Mouse (Mus musculus): ENCODE data around the gene Nampt.

Nampt gene

DNA sequence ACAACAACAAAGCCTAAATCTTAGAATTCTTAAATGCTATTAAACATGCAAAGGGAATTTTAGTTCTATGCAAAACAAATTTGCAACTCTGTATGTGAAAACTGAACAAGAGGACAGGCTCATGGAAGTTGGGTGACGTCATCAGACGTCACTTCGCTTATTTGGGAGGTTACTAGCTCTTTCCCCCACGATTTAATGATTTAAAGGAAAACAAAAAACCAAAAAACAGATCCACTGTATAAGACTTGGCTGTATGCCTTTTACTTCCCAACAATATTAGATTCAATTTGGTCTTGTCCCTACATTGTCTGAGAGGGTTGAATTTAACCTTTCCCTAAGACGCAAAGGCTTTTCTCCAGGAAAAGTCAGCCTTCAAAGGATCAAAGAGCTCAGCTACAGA lies at the start of gene Nampt:
Gene Nampt (plus strand): TSS at position 130 of the 400 bp plus-strand sequence.
- DNase-seq (ENCODE audit: low spot score), result peak; percentile 42

GRCm38 (mm10) chr12:32770766-32771165 lies 48.6 kb upstream of the Nampt start:
- no peak for DNase-seq (ENCODE audit: low spot score)

GRCm38 (mm10) chr12:32774592-32774991 lies 44.8 kb upstream of the Nampt start:
- DNase-seq (ENCODE audit: low spot score), result no peak

GRCm38 (mm10) chr12:32789092-32789491 lies 30.3 kb upstream of the Nampt start:
- DNase-seq (ENCODE audit: low spot score), result no peak

- DNase-seq (ENCODE audit: low spot score), result no peak
These were observed 23.4 kb upstream of the Nampt start for GRCm38 (mm10) chr12:32795765-32796471.

DNA sequence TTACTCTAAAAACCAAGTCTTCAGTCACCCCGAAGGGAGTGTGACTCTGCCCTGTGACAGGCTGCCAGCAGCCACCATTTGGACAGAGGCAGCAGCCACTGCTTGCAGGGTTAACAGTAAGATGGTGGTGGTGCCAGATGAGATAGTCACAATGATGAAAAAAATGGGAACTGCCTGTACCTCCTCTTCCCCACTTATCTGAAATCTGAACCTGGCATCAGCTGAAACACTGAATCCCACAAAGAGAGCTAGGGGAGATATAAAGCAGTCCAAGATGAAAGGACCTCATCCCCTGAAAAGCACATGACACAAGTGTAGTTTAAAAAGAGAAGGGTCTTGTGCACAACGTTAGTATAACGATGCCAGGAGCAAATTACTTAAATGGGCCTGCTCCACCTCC lies 21.9 kb upstream of the Nampt start:
- no peak for DNase-seq (ENCODE audit: low spot score)

GRCm38 (mm10) chr12:32801078-32801477 lies 18.3 kb upstream of the Nampt start:
- no peak for DNase-seq (ENCODE audit: low spot score)

- DNase-seq (ENCODE audit: low spot score), result no peak
These were observed 13.8 kb upstream of the Nampt start for GRCm38 (mm10) chr12:32805559-32805958.

- DNase-seq (ENCODE audit: low spot score), result peak; percentile 98
These were observed 669 bp downstream of the Nampt start for GRCm38 (mm10) chr12:32819823-32820605.

DNA sequence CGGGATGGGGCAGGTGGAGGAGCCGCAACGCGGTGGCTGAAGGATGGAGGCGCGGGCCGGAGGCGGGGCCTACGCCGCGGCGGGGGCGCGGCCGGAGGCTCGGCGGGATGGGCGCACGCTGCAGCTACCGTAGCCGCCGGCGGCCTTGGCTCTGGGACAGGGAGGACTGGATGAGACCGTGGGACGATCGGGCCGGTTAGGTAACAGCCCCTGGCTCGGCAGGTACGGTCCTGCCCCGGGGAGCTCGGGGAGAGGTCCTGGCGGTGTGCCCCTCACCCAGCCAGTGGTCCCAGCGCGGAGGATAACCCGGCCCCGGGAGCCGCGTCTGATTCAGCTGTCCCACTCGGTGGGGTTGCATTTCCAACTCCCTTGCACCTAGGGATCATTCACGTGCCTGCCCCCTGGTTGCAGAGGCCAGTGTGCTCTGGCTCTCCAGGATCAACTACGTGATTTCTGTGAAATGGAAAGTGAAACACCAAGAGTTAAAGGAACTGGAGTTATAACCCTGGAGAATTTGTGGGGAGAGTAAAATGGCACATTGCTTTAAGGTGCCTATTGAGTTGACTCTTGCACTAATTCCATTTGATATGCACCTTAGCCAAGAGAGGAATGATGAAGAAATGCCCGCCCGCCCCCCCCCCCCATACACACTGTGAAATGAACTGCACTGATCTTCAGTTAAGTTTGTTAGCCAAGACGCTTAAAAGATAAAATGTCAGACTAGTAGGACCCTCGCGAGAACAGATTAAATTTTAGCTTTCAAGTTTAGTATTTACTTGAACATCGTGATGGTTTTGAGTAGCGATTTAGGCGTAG lies 1.6 kb downstream of the Nampt start:
- DNase-seq (ENCODE audit: low spot score), result peak; percentile 69

GRCm38 (mm10) chr12:32821504-32822011 lies 2.2 kb downstream of the Nampt start:
- no peak for DNase-seq (ENCODE audit: low spot score)

DNA sequence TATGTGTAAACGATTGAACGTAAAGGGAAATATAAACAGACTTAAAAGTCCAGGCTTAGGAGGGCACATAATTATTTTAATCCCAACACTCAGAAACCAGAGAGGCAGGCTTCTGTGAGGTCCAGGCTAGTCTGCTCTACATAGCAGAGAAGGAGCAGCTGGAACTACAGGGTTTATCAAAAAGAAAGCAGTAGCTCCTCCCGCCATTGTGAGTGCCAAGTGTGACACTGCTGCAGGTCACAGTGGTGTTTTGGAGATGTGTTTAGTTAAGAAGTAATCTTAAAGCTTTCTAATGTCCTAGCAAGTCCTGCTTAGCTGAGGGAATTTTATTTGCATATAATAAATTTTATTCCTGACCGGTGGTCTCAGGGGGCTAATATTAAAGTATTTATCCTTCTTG lies 2.7 kb downstream of the Nampt start:
- no peak for DNase-seq (ENCODE audit: low spot score)

GRCm38 (mm10) chr12:32824586-32824985 lies 5.2 kb downstream of the Nampt start:
- DNase-seq (ENCODE audit: low spot score), result no peak

GRCm38 (mm10) chr12:32826971-32827370 lies 7.6 kb downstream of the Nampt start:
- peak; percentile 59 for DNase-seq (ENCODE audit: low spot score)

GRCm38 (mm10) chr12:32828137-32828760 lies 8.9 kb downstream of the Nampt start:
- no peak for DNase-seq (ENCODE audit: low spot score)

GRCm38 (mm10) chr12:32829321-32830090 lies 10.2 kb downstream of the Nampt start:
- DNase-seq (ENCODE audit: low spot score), result no peak

DNA sequence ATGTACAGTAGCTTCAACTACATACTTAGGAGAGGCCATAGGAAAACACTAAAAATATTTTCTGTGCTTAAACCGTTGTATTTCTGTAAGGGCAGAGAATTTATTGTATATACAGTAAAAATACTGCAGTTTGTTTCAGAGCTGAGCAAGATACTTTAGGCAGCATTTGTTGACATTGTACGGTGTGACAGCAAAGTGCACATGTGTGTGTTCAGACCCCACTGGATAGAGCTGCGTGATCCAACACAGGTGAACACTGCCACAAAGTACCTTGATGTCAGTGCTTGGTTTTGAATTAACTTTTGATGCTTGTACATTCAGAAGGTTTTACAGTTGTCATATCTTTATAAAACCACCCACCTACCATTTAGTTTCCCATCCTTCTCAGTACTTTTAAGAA lies 12.7 kb downstream of the Nampt start:
- DNase-seq (ENCODE audit: low spot score), result no peak

DNA sequence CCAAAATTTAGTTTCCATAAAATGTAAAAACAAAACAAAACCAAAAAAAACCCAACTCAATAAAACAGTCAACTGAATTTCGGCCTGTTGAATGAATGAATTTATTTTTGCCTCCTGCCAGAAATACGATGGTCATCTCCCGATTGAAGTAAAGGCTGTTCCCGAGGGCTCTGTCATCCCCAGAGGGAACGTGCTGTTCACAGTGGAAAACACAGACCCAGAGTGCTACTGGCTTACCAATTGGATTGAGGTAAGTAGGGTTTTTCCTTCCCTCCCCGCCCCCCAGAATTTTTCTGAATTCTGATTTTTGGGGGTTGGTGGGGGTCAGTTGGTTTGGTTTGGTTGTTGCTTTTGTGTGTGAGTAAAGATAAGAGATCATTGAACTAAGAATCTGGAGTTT lies 15.4 kb downstream of the Nampt start:
- no peak for DNase-seq (ENCODE audit: low spot score)

GRCm38 (mm10) chr12:32835235-32835634 lies 15.9 kb downstream of the Nampt start:
- no peak for DNase-seq (ENCODE audit: low spot score)

GRCm38 (mm10) chr12:32838406-32838805 lies 19.1 kb downstream of the Nampt start:
- DNase-seq (ENCODE audit: low spot score), result no peak

GRCm38 (mm10) chr12:32838954-32839353 lies 19.6 kb downstream of the Nampt start:
- DNase-seq (ENCODE audit: low spot score), result no peak
